Mouse (Mus musculus): ENCODE measurements at regions not wholly inside any gene's neighbourhood (a gene's known extent, or its start where the extent isn't known, plus 50 kb on each side); places are given as distances from the start of the nearest gene placed in this dataset.

- Histone ChIP-seq H3K4me1 (no peaks in the 10 kb centered on the region), H3K9me3 (no peaks in the 10 kb centered on the region), H3K36me3 (no peaks in the 10 kb centered on the region), H3K27me3 (no peaks in the 10 kb centered on the region), H3K9ac (replicated peaks) (no peak overlapping the region), H3K4me3 (no peak overlapping the region), H3K27ac (replicated peaks) (no peak overlapping the region), H3K4me2 (replicated peaks) (no peak overlapping the region)
- ATAC-seq (ENCODE audit: low FRiP score, low read depth): no peak
- 77% methylated on average over 6 of the region's 6 CpGs for WGBS
These were observed 71.2 kb upstream of the A430005L14Rik start for GRCm38 (mm10) chr4:153885836-153886235.

- WGBS: 89% methylated on average over 9 of the region's 9 CpGs
- H3K4me2 ChIP-seq (replicated peaks): no peak overlapping the region
- H3K9me3 ChIP-seq: no peaks in the 10 kb centered on the region
- no peak for ATAC-seq (ENCODE audit: low FRiP score, low read depth)
- no peaks in the 10 kb centered on the region for H3K27me3 ChIP-seq
- no peaks in the 10 kb centered on the region for H3K4me1 ChIP-seq
- H3K9ac ChIP-seq (replicated peaks): no peak overlapping the region
- no peak overlapping the region for H3K27ac ChIP-seq (replicated peaks)
- H3K36me3 ChIP-seq: no peaks in the 10 kb centered on the region
- H3K4me3 ChIP-seq: no peak overlapping the region
These were observed 66.9 kb upstream of the A430005L14Rik start for GRCm38 (mm10) chr4:153890130-153890529.

GRCm38 (mm10) chr4:153899721-153900120 is 57.3 kb upstream of the A430005L14Rik start:
- no peaks in the 10 kb centered on the region for H3K9me3 ChIP-seq
- no peak overlapping the region for H3K4me2 ChIP-seq (replicated peaks)
- H3K4me1 ChIP-seq: no peaks in the 10 kb centered on the region
- 78% methylated on average over 7 of the region's 7 CpGs for WGBS
- ATAC-seq (ENCODE audit: low FRiP score, low read depth): no peak
- H3K9ac ChIP-seq (replicated peaks): no peak overlapping the region
- H3K36me3 ChIP-seq: no peaks in the 10 kb centered on the region
- H3K27ac ChIP-seq (replicated peaks): no peak overlapping the region
- H3K4me3 ChIP-seq: no peak overlapping the region
- H3K27me3 ChIP-seq: no peaks in the 10 kb centered on the region

- Histone ChIP-seq H3K36me3 (no peaks in the 10 kb centered on the region), H3K27ac (replicated peaks) (no peak overlapping the region), H3K4me2 (replicated peaks) (no peak overlapping the region), H3K4me3 (no peak overlapping the region), H3K9ac (replicated peaks) (no peak overlapping the region), H3K9me3 (no peaks in the 10 kb centered on the region), H3K27me3 (peaks cover 8% of the 10 kb centered on the region; the same call in 1 of the 2 replicates), H3K4me1 (no peaks in the 10 kb centered on the region; the same call in 1 of the 2 replicates)
- WGBS: 73% methylated on average over 9 of the region's 9 CpGs
- ATAC-seq (ENCODE audit: low FRiP score, low read depth): no peak
These were observed 52.0 kb upstream of the A430005L14Rik start for GRCm38 (mm10) chr4:153905076-153905475.

- Histone ChIP-seq H3K4me2 (replicated peaks) (no peak overlapping the region), H3K9me3 (no peaks in the 10 kb centered on the region), H3K27ac (replicated peaks) (no peak overlapping the region), H3K4me3 (no peak overlapping the region), H3K36me3 (no peaks in the 10 kb centered on the region), H3K27me3 (peaks cover 8% of the 10 kb centered on the region; the same call in 1 of the 2 replicates), H3K9ac (replicated peaks) (no peak overlapping the region), H3K4me1 (no peaks in the 10 kb centered on the region; the same call in 1 of the 2 replicates)
- ATAC-seq (ENCODE audit: low FRiP score, low read depth): no peak
- WGBS: 44% methylated on average over 6 of the region's 7 CpGs
These were observed 51.5 kb upstream of the A430005L14Rik start for GRCm38 (mm10) chr4:153905511-153905910.
